Mouse (Mus musculus): ENCODE measurements around the gene Ms4a10. TPM values are rescaled to one million over a fixed set of nuclear protein-coding genes. Genes with fewer than 3 reads are reported as not detected.

Gene Ms4a10
- polyA plus RNA-seq, 1 experiment from 2014 or later: not detected

GRCm38 (mm10) chr19:10952021-10952939, 22.2 kb downstream of the Ms4a10 start:
- H3K27ac ChIP-seq: no peak overlapping the region
- 78% methylated on average over 11 of the region's 11 CpGs for WGBS
- H3K9me3 ChIP-seq: no peaks in the 10 kb centered on the region
- H3K4me1 ChIP-seq: peaks cover 17% of the 10 kb centered on the region
- no peak for ATAC-seq (ENCODE audit: low FRiP score)
- no peaks in the 10 kb centered on the region for H3K36me3 ChIP-seq (replicated peaks)
- H3K27me3 ChIP-seq: no peaks in the 10 kb centered on the region; the same call in 1 of the 2 replicates
- H3K4me2 ChIP-seq: no peak overlapping the region
- no peak overlapping the region for H3K4me3 ChIP-seq (replicated peaks)
- no peak overlapping the region for H3K9ac ChIP-seq

- Histone ChIP-seq H3K9ac (peak overlapping the region; percentile 53), H3K9me3 (no peaks in the 10 kb centered on the region), H3K27ac (0 out of 2 replicates have a peak overlapping the region, but pooled peaks have one; percentile 33), H3K36me3 (replicated peaks) (peaks cover 17% of the 10 kb centered on the region), H3K4me3 (replicated peaks) (peak overlapping the region; percentile 65), H3K27me3 (no peaks in the 10 kb centered on the region; the same call in 1 of the 2 replicates), H3K4me2 (peak overlapping the region; percentile 100), H3K4me1 (peaks cover 28% of the 10 kb centered on the region)
- ATAC-seq (ENCODE audit: low FRiP score): no peak; the same call in 1 of the 2 replicates
- 29% methylated on average over 9 of the region's 9 CpGs for WGBS
These were observed 24.9 kb downstream of the Ms4a10 start for GRCm38 (mm10) chr19:10949558-10949957.

GRCm38 (mm10) chr19:10949112-10949511, 25.4 kb downstream of the Ms4a10 start, which contains the start of gene Ccdc86:
Ccdc86 (minus strand) TSS chr19:10949266.
- Histone ChIP-seq H3K4me3 (replicated peaks) (peak within 1 kb of the TSS; percentile 65), H3K4me2 (peak within 1 kb of the TSS; percentile 100), H3K36me3 (replicated peaks) (peaks cover 21% of the 10 kb centered on the region), H3K9ac (peak within 1 kb of the TSS; percentile 74), H3K4me1 (peaks cover 28% of the 10 kb centered on the region), H3K27me3 (no peaks in the 10 kb centered on the region; the same call in 1 of the 2 replicates), H3K9me3 (no peaks in the 10 kb centered on the region), H3K27ac (0 out of 2 replicates have a peak within 1 kb of the TSS, but pooled peaks have one; percentile 33)
- WGBS: 0% methylated on average over 30 of the region's 30 CpGs
- ATAC-seq (ENCODE audit: low FRiP score): peak; percentile 99

- H3K27ac ChIP-seq: no peak overlapping the region
- H3K27me3 ChIP-seq: no peaks in the 10 kb centered on the region; the same call in 1 of the 2 replicates
- peak overlapping the region; percentile 74 for H3K9ac ChIP-seq
- H3K36me3 ChIP-seq (replicated peaks): peaks cover 28% of the 10 kb centered on the region
- H3K9me3 ChIP-seq: no peaks in the 10 kb centered on the region
- WGBS: under 1% methylated on average over 20 of the region's 20 CpGs
- H3K4me1 ChIP-seq: peaks cover 28% of the 10 kb centered on the region
- no peak for ATAC-seq (ENCODE audit: low FRiP score)
- H3K4me3 ChIP-seq (replicated peaks): peak overlapping the region; percentile 65
- H3K4me2 ChIP-seq: peak overlapping the region; percentile 100
These were observed 26.1 kb downstream of the Ms4a10 start for GRCm38 (mm10) chr19:10948416-10948815.

- 90% methylated on average over 5 of the region's 5 CpGs for WGBS
- ATAC-seq (ENCODE audit: low FRiP score): no peak
These were observed 27.3 kb downstream of the Ms4a10 start for GRCm38 (mm10) chr19:10947219-10947618.

GRCm38 (mm10) chr19:10946506-10946905, 28.0 kb downstream of the Ms4a10 start:
- Histone ChIP-seq H3K9me3 (no peaks in the 10 kb centered on the region), H3K9ac (no peak overlapping the region), H3K27me3 (no peaks in the 10 kb centered on the region; the same call in 1 of the 2 replicates), H3K4me3 (replicated peaks) (peak overlapping the region; percentile 65; the same call in 1 of the 2 replicates), H3K4me1 (peaks cover 28% of the 10 kb centered on the region), H3K36me3 (replicated peaks) (peaks cover 46% of the 10 kb centered on the region), H3K4me2 (peak overlapping the region; percentile 100), H3K27ac (no peak overlapping the region)
- no peak for ATAC-seq (ENCODE audit: low FRiP score)
- 84% methylated on average over 3 of the region's 3 CpGs for WGBS

More at GRCm38 (mm10) chr19:10947219-10947618, 27.3 kb downstream of the Ms4a10 start:
- Histone ChIP-seq H3K27ac (no peak overlapping the region), H3K36me3 (replicated peaks) (peaks cover 39% of the 10 kb centered on the region), H3K4me2 (peak overlapping the region; percentile 100), H3K9me3 (no peaks in the 10 kb centered on the region), H3K9ac (0 out of 2 replicates have a peak overlapping the region, but pooled peaks have one; percentile 74), H3K4me1 (peaks cover 28% of the 10 kb centered on the region), H3K4me3 (replicated peaks) (peak overlapping the region; percentile 65), H3K27me3 (no peaks in the 10 kb centered on the region; the same call in 1 of the 2 replicates)

GRCm38 (mm10) chr19:10943955-10944354, 30.5 kb downstream of the Ms4a10 start:
- no peak overlapping the region for H3K27ac ChIP-seq
- peaks cover 33% of the 10 kb centered on the region for H3K4me1 ChIP-seq
- ATAC-seq (ENCODE audit: low FRiP score): no peak
- H3K4me2 ChIP-seq: no peak overlapping the region
- H3K9me3 ChIP-seq: no peaks in the 10 kb centered on the region
- WGBS: 93% methylated on average over 3 of the region's 3 CpGs
- H3K27me3 ChIP-seq: peaks cover 10% of the 10 kb centered on the region; the same call in 1 of the 2 replicates
- no peak overlapping the region for H3K4me3 ChIP-seq (replicated peaks)
- H3K36me3 ChIP-seq (replicated peaks): peaks cover 46% of the 10 kb centered on the region
- no peak overlapping the region for H3K9ac ChIP-seq

- H3K4me1 ChIP-seq: peaks cover 9% of the 10 kb centered on the region
- peak overlapping the region; percentile 61 for H3K9ac ChIP-seq
- peaks cover 20% of the 10 kb centered on the region; the same call in 1 of the 2 replicates for H3K27me3 ChIP-seq
- H3K4me2 ChIP-seq: peak overlapping the region; percentile 79
- peak; percentile 85 for ATAC-seq (ENCODE audit: low FRiP score)
- WGBS: 2% methylated on average over 40 of the region's 40 CpGs
- 0 out of 2 replicates have a peak, but pooled peaks cover 3% of the 10 kb centered on the region for H3K9me3 ChIP-seq
- peak overlapping the region; percentile 41 for H3K4me3 ChIP-seq (replicated peaks)
- H3K36me3 ChIP-seq (replicated peaks): peaks cover 38% of the 10 kb centered on the region
- H3K27ac ChIP-seq: peak overlapping the region; percentile 68; the same call in 1 of the 2 replicates
These were observed 33.5 kb downstream of the Ms4a10 start for GRCm38 (mm10) chr19:10940801-10941457.

- H3K9me3 ChIP-seq: 0 out of 2 replicates have a peak, but pooled peaks cover 3% of the 10 kb centered on the region
- peak; percentile 95 for ATAC-seq (ENCODE audit: low FRiP score)
- peak overlapping the region; percentile 61 for H3K9ac ChIP-seq
- H3K4me2 ChIP-seq: peak overlapping the region; percentile 79
- WGBS: 17% methylated on average over 37 of the region's 37 CpGs
- peaks cover 9% of the 10 kb centered on the region for H3K4me1 ChIP-seq
- H3K27ac ChIP-seq: peak overlapping the region; percentile 68; the same call in 1 of the 2 replicates
- peaks cover 21% of the 10 kb centered on the region; the same call in 1 of the 2 replicates for H3K27me3 ChIP-seq
- H3K4me3 ChIP-seq (replicated peaks): peak overlapping the region; percentile 41
- peaks cover 36% of the 10 kb centered on the region for H3K36me3 ChIP-seq (replicated peaks)
These were observed 34.2 kb downstream of the Ms4a10 start for GRCm38 (mm10) chr19:10940097-10940800.

- Histone ChIP-seq H3K4me1 (peaks cover 11% of the 10 kb centered on the region), H3K4me3 (replicated peaks) (no peak overlapping the region), H3K9me3 (0 out of 2 replicates have a peak, but pooled peaks cover 3% of the 10 kb centered on the region), H3K27ac (no peak overlapping the region), H3K27me3 (peaks cover 21% of the 10 kb centered on the region; the same call in 1 of the 2 replicates), H3K36me3 (replicated peaks) (peaks cover 21% of the 10 kb centered on the region), H3K9ac (no peak overlapping the region), H3K4me2 (no peak overlapping the region)
- no peak for ATAC-seq (ENCODE audit: low FRiP score)
- WGBS: 72% methylated on average over 3 of the region's 3 CpGs
These were observed 35.7 kb downstream of the Ms4a10 start for GRCm38 (mm10) chr19:10938771-10939170.

GRCm38 (mm10) chr19:10937110-10937563, 37.3 kb downstream of the Ms4a10 start, which contains the start of gene Ptgdr2:
Ptgdr2 (plus strand) TSS chr19:10937160.
- no peak for ATAC-seq (ENCODE audit: low FRiP score)
- peaks cover 28% of the 10 kb centered on the region; the same call in 1 of the 2 replicates for H3K27me3 ChIP-seq
- peaks cover 11% of the 10 kb centered on the region for H3K4me1 ChIP-seq
- no peak within 1 kb of the TSS for H3K4me2 ChIP-seq
- 0 out of 2 replicates have a peak, but pooled peaks cover 3% of the 10 kb centered on the region for H3K9me3 ChIP-seq
- H3K9ac ChIP-seq: no peak within 1 kb of the TSS
- H3K36me3 ChIP-seq (replicated peaks): peaks cover 6% of the 10 kb centered on the region
- no peak within 1 kb of the TSS for H3K4me3 ChIP-seq (replicated peaks)
- 68% methylated on average over 5 of the region's 5 CpGs for WGBS
- H3K27ac ChIP-seq: no peak within 1 kb of the TSS

Measured in forebrain, embryonic 12.5 days (tissue).